In genomic region chr11:58867954-58868330, GRCm38 (mm10) we compare ENCODE assay signal across 9 mouse cellular contexts. TPM values are rescaled to one million over a fixed set of nuclear protein-coding genes. Genes with fewer than 3 reads are reported as not detected.
A peak's percentile ranks its signal among the peaks of the same experiment; 100 is the strongest.
DNase-seq lines count a peak whose midpoint lies in the region; ATAC-seq and TF ChIP-seq lines count a peak whose summit lies in the region.
"Had no signal": no experiment of that assay in that cellular context is flagged by ENCODE, and none has a peak within 500 bp of the region (broad histone marks: within the 10 kb centered on the region; RNA-seq: fewer than 3 reads in every experiment).

No protein-coding gene starts in this region.

- dilution Hi-C loops in CH12.LX (cut with MboI; ENCODE audit: extremely low pct_ligation_motif_present, extremely low pct_unique_long_range_greater_than_20kb, low sequenced_read_pairs) = no loop called here

- peaks cover 4 to 15% of the 10 kb centered on the region in 2 experiments for H3K4me1 ChIP-seq in CH12.LX (ENCODE audit: control insufficient read depth in 1 of 2, insufficient read depth in 2 of 2)
- H3K4me1 ChIP-seq in liver, embryonic 13.5 days (replicated peaks) = peaks cover 15% of the 10 kb centered on the region

- H3K9me3 ChIP-seq in CH12.LX (replicated peaks; ENCODE audit: low read length) = no peaks in the 10 kb centered on the region
- H3K9me3 ChIP-seq in liver, embryonic 13.5 days (replicated peaks) = no peaks in the 10 kb centered on the region

- TF ChIP-seq CTCF in gastrocnemius, adult 2 months (IDR thresholded peaks at IDR 0.05) = no peak
- TF ChIP-seq CTCF in CH12.LX (conservative IDR thresholded peaks at IDR 0.05 in 1 of 2, IDR thresholded peaks at IDR 0.05 in 1 of 2; ENCODE audit: low read depth in 2 of 2, low read length in 2 of 2) = no peak

- no peak for TF ChIP-seq POLR2A in CH12.LX (IDR thresholded peaks at IDR 0.05; ENCODE audit: low read depth, low read length)

- intact Hi-C loops in gastrocnemius, adult 2 months (cut with DNase I) = no loop called here

- in situ Hi-C loops in CH12.LX (cut with MboI; ENCODE audit: low pct_ligation_motif_present, low pct_unique_long_range_greater_than_20kb, low sequenced_read_pairs) = no loop called here

- H3K79me2 ChIP-seq in CH12.LX (replicated peaks; ENCODE audit: control insufficient read depth, extremely low read depth, insufficient read depth, poor library complexity, severe bottlenecking) = no peaks in the 10 kb centered on the region

- WGBS in liver, embryonic 13.5 days (ENCODE audit: insufficient replicate concordance) = 63% methylated on average over 6 of the region's 6 CpGs

- TF ChIP-seq RAD21 in CH12.LX (IDR thresholded peaks at IDR 0.05; ENCODE audit: low read depth, low read length) = no peak

- H3K9ac ChIP-seq in CH12.LX (ENCODE audit: insufficient read depth, low read depth) = peak overlapping the region; percentile 46
- H3K9ac ChIP-seq in liver, embryonic 13.5 days = peak overlapping the region; percentile 88

- DNase-seq in gastrocnemius, adult 2 months = no peak
- DNase-seq in gastrocnemius, postnatal 4 days (ENCODE audit: low spot score in 2 of 2) = no peak
- DNase-seq in CH12.LX (ENCODE audit: extremely low read depth) = no peak
- DNase-seq in gonadal fat pad, adult 2 months (ENCODE audit: low read depth) = peak; percentile 54
- no peak for DNase-seq in liver, embryonic 13.5 days
- DNase-seq in thymus, postnatal 10 days (ENCODE audit: low spot score in 2 of 2) = no peak
- DNase-seq in cerebellum, adult 8-10 months = no peak
- DNase-seq in spleen, postnatal 36 days (ENCODE audit: low spot score in 2 of 2) = no peak
- DNase-seq: lung, adult 18-20 months had no signal

- no peaks in the 10 kb centered on the region for H3K27me3 ChIP-seq in CH12.LX (replicated peaks)
- 0 out of 2 replicates have a peak, but pooled peaks cover 5% of the 10 kb centered on the region for H3K27me3 ChIP-seq in liver, embryonic 13.5 days

- no peak for ATAC-seq in liver, embryonic 13.5 days (ENCODE audit: low read depth)

- H3K36me3 ChIP-seq in CH12.LX (replicated peaks in 1 of 2; ENCODE audit: control insufficient read depth in 1 of 2, insufficient read depth in 1 of 2, low read length in 1 of 2) = peaks cover 14 to 34% of the 10 kb centered on the region in 2 experiments
- H3K36me3 ChIP-seq in liver, embryonic 13.5 days = peaks cover 26% of the 10 kb centered on the region

- H3K27ac ChIP-seq in gastrocnemius, adult 2 months = no peak overlapping the region
- H3K27ac ChIP-seq in CH12.LX (ENCODE audit: insufficient read depth, low read depth) = no peak overlapping the region
- peak overlapping the region; percentile 92 for H3K27ac ChIP-seq in liver, embryonic 13.5 days

- peak overlapping the region; percentile 84 for H3K4me3 ChIP-seq in gastrocnemius, adult 2 months
- H3K4me3 ChIP-seq in CH12.LX (replicated peaks in 1 of 3; ENCODE audit: low read depth in 2 of 3, low read length in 2 of 3, poor library complexity in 1 of 3) = peak overlapping the region; percentile 64 to 83 (median 78)
- H3K4me3 ChIP-seq in liver, embryonic 13.5 days (replicated peaks) = peak overlapping the region; percentile 81

- H3K4me2 ChIP-seq in CH12.LX (ENCODE audit: insufficient read depth, low read depth, poor library complexity, severe bottlenecking) = peak overlapping the region; percentile 58
- H3K4me2 ChIP-seq in liver, embryonic 13.5 days = peak overlapping the region; percentile 84

- no peak for TF ChIP-seq EP300 in CH12.LX (IDR thresholded peaks at IDR 0.05; ENCODE audit: low read length)

TF ChIP-seq in CH12.LX, 34 proteins besides CTCF, POLR2A, EP300 and RAD21:
- TF ChIP-seq UBTF (IDR thresholded peaks at IDR 0.05; ENCODE audit: low read depth, low read length) = no peak
- TF ChIP-seq HCFC1 (IDR thresholded peaks at IDR 0.05; ENCODE audit: low read depth, low read length) = no peak

RNA-seq across cellular contexts. Expression of gene 2810021J22Rik, which starts 0.9 kb away (rescaled TPM):
- total RNA-seq in gastrocnemius, adult 2 months (2021) = 1 to 10 TPM in 1 of 2 experiments, under 1 TPM in 1; 0.69 to 1.3 TPM
- total RNA-seq in gastrocnemius, postnatal 4 days (2021) = 1 to 10 TPM; 3.2 to 3.6 TPM
- total RNA-seq in CH12.LX (2012; rRNA removed) (3.4 and 3.6 TPM in 2 replicates), CH12.LX (2014; rRNA removed) (4.5 and 4.8 TPM in 2 replicates)
- polyA plus RNA-seq in CH12.LX (2012; ENCODE audit: insufficient read length, low read depth) = 3.3 and 3.7 TPM in 2 replicates
- polyA plus RNA-seq in gonadal fat pad, adult 2 months (2012; rRNA removed) = 7.6 and 9.1 TPM in 2 replicates
- polyA plus RNA-seq in liver, embryonic 13.5 days (2015; fragmentation: Nextera tagmentation; extraction: Ambion mirVana) = 2.3 and 3.0 TPM in 2 replicates

RNA-seq across cellular contexts. Expression of gene Gm12258, which starts 21.0 kb away (rescaled TPM):
- total RNA-seq in gastrocnemius, adult 2 months (2021) = 1 to 10 TPM in 1 of 2 experiments, under 1 TPM in 1; 0.89 to 1.1 TPM
- total RNA-seq in gastrocnemius, postnatal 4 days (2021) = 1 to 10 TPM; 3.7 to 4.5 TPM
- total RNA-seq in CH12.LX (2012; rRNA removed) (2.9 and 3.1 TPM in 2 replicates), CH12.LX (2014; rRNA removed) (1.4 and 1.5 TPM in 2 replicates)
- 1.6 and 2.2 TPM in 2 replicates for polyA plus RNA-seq in CH12.LX (2012; ENCODE audit: insufficient read length, low read depth)
- polyA plus RNA-seq in gonadal fat pad, adult 2 months (2012; rRNA removed) = 4.6 and 6.2 TPM in 2 replicates
- polyA plus RNA-seq in liver, embryonic 13.5 days (2015; fragmentation: Nextera tagmentation; extraction: Ambion mirVana) = 1.3 and 2.2 TPM in 2 replicates

RNA-seq across cellular contexts. Expression of gene Olfr311, which starts 28.9 kb away (rescaled TPM):
- total RNA-seq in gastrocnemius, adult 2 months (2021) = not detected
- total RNA-seq in gastrocnemius, postnatal 4 days (2021) = not detected
- total RNA-seq in CH12.LX (2012; rRNA removed) = not detected in 2 replicates
- not detected in 2 replicates for total RNA-seq in CH12.LX (2014; rRNA removed)
- polyA plus RNA-seq in CH12.LX (2012; ENCODE audit: insufficient read length, low read depth) = not detected in 2 replicates
- polyA plus RNA-seq in gonadal fat pad, adult 2 months (2012; rRNA removed) = not detected in 2 replicates
- polyA plus RNA-seq in liver, embryonic 13.5 days (2015; fragmentation: Nextera tagmentation; extraction: Ambion mirVana) = not detected in 2 replicates

RNA-seq across cellular contexts. Expression of gene Zfp39, which starts 36.1 kb away (rescaled TPM):
- 1 to 10 TPM; 3.1 to 3.3 TPM for total RNA-seq in gastrocnemius, adult 2 months (2021)
- 1 to 10 TPM; 6.9 to 8.1 TPM for total RNA-seq in gastrocnemius, postnatal 4 days (2021)
- 5.7 and 7.0 TPM in 2 replicates for total RNA-seq in CH12.LX (2012; rRNA removed)
- 6.2 and 6.8 TPM in 2 replicates for total RNA-seq in CH12.LX (2014; rRNA removed)
- polyA plus RNA-seq in CH12.LX (2012; ENCODE audit: insufficient read length, low read depth) = 5.8 and 6.7 TPM in 2 replicates
- 1.2 and 1.9 TPM in 2 replicates for polyA plus RNA-seq in gonadal fat pad, adult 2 months (2012; rRNA removed)
- polyA plus RNA-seq in liver, embryonic 13.5 days (2015; fragmentation: Nextera tagmentation; extraction: Ambion mirVana) = 3.7 and 5.4 TPM in 2 replicates

RNA-seq across cellular contexts. Expression of gene Olfr312, which starts 38.9 kb away (rescaled TPM):
- total RNA-seq in gastrocnemius, adult 2 months (2021) = not detected
- total RNA-seq in gastrocnemius, postnatal 4 days (2021) = not detected
- total RNA-seq in CH12.LX (2012; rRNA removed) = not detected in 2 replicates
- not detected in 2 replicates for total RNA-seq in CH12.LX (2014; rRNA removed)
- polyA plus RNA-seq in CH12.LX (2012; ENCODE audit: insufficient read length, low read depth) = not detected in 2 replicates
- not detected in 2 replicates for polyA plus RNA-seq in gonadal fat pad, adult 2 months (2012; rRNA removed)
- not detected in 2 replicates for polyA plus RNA-seq in liver, embryonic 13.5 days (2015; fragmentation: Nextera tagmentation; extraction: Ambion mirVana)
